Comparison of ENCODE assay signal across 23 mouse cellular contexts in the genomic region with DNA sequence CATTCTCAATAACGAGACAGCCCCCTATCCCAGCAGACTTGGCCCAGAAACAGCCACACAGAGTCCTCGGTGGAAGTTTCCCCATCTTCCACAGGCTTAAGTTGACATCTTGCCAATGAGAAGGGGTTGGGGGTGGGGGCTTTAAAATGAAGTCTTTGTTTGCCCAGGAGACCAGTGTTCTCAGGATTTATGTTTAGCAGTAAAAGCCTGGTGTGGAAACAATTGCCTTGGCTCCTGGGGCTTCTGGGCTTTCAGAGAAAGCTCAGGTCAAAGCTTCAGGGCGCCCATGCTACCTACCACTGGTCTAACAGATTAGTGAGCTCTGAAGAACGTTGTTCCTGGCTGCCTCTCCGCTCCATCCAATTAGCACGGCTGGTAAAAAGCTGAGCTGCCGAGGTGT. TPM values are rescaled to one million over a fixed set of nuclear protein-coding genes. Genes with fewer than 3 reads are reported as not detected.
DNase-seq lines count a peak whose midpoint lies in the region; ATAC-seq lines count a peak whose summit lies in the region.
"Had no signal": no experiment of that assay in that cellular context is flagged by ENCODE, and none has a peak within 500 bp of the region (broad histone marks: within the 10 kb centered on the region; RNA-seq: fewer than 3 reads in every experiment).

No protein-coding gene starts in this region.

- H3K27ac ChIP-seq in heart, embryonic 13.5 days (replicated peaks), result peak overlapping the region; percentile 67
- no peak overlapping the region for H3K27ac ChIP-seq in heart, embryonic 10.5 days
- H3K27ac ChIP-seq in midbrain, embryonic 14.5 days (replicated peaks; ENCODE audit: low read depth, low read length), result no peak overlapping the region
- H3K27ac ChIP-seq in midbrain, embryonic 16.5 days (ENCODE audit: low read length), result no peak overlapping the region
- peak overlapping the region; percentile 20 for H3K27ac ChIP-seq in neural tube, embryonic 13.5 days (replicated peaks)
- H3K27ac ChIP-seq: embryonic facial prominence, embryonic 10.5 days; layer of hippocampus, adult 2 months had no signal

- 0 out of 2 replicates have a peak overlapping the region, but pooled peaks have one; percentile 39 for H3K4me2 ChIP-seq in heart, embryonic 13.5 days
- no peak overlapping the region for H3K4me2 ChIP-seq in midbrain, embryonic 14.5 days (ENCODE audit: low read length)
- H3K4me2 ChIP-seq in midbrain, embryonic 16.5 days (ENCODE audit: low read length), result no peak overlapping the region
- H3K4me2 ChIP-seq in neural tube, embryonic 13.5 days, result no peak overlapping the region
- H3K4me2 ChIP-seq: liver, embryonic 11.5 days; lung, embryonic 14.5 days had no signal

- peaks cover 15% of the 10 kb centered on the region for H3K4me1 ChIP-seq in heart, embryonic 13.5 days
- H3K4me1 ChIP-seq in heart, embryonic 10.5 days, result no peaks in the 10 kb centered on the region
- H3K4me1 ChIP-seq in midbrain, embryonic 14.5 days (ENCODE audit: control insufficient read depth, insufficient read depth, low read length), result no peaks in the 10 kb centered on the region
- H3K4me1 ChIP-seq in midbrain, embryonic 16.5 days (ENCODE audit: control insufficient read depth, insufficient read depth, low read length), result no peaks in the 10 kb centered on the region
- peaks cover 26% of the 10 kb centered on the region for H3K4me1 ChIP-seq in neural tube, embryonic 13.5 days (replicated peaks)

- no peak for DNase-seq in heart, embryonic 10.5 days (ENCODE audit: low spot score)
- peak; percentile 49 for DNase-seq in midbrain, embryonic 14.5 days
- peak; percentile 14 for DNase-seq in hindlimb bud, embryonic 11.5 days (ENCODE audit: extremely low spot score, low read depth, low spot score)
- no peak for DNase-seq in right cerebral cortex, postnatal 36 days (ENCODE audit: low spot score in 2 of 2)

- 55% methylated on average over 7 of the region's 7 CpGs for WGBS in heart, embryonic 13.5 days
- 58% methylated on average over 7 of the region's 7 CpGs for WGBS in heart, embryonic 10.5 days
- WGBS in midbrain, embryonic 14.5 days, result 32% methylated on average over 7 of the region's 7 CpGs
- WGBS in midbrain, embryonic 16.5 days, result 22% methylated on average over 7 of the region's 7 CpGs
- 15% methylated on average over 7 of the region's 7 CpGs for WGBS in neural tube, embryonic 13.5 days

- no peak for ATAC-seq in heart, embryonic 13.5 days (ENCODE audit: extremely low read depth, insufficient number of reproducible peaks, low FRiP score, low TSS enrichment)
- no peak for ATAC-seq in midbrain, embryonic 14.5 days (ENCODE audit: low FRiP score, low TSS enrichment)
- no peak for ATAC-seq in midbrain, embryonic 16.5 days
- peak; percentile 70 for ATAC-seq in neural tube, embryonic 13.5 days (ENCODE audit: low read depth)
- no peak for ATAC-seq in erythroid progenitor cell, adult 5-6 weeks (replicated peaks; ENCODE audit: low FRiP score, poor library complexity, severe bottlenecking)

- H3K9me3 ChIP-seq in heart, embryonic 13.5 days, result no peaks in the 10 kb centered on the region
- no peaks in the 10 kb centered on the region for H3K9me3 ChIP-seq in heart, embryonic 10.5 days
- no peaks in the 10 kb centered on the region for H3K9me3 ChIP-seq in midbrain, embryonic 14.5 days (ENCODE audit: control insufficient read depth, low read length)
- no peaks in the 10 kb centered on the region for H3K9me3 ChIP-seq in midbrain, embryonic 16.5 days (replicated peaks; ENCODE audit: control insufficient read depth, low read length, poor library complexity, severe bottlenecking)
- no peaks in the 10 kb centered on the region for H3K9me3 ChIP-seq in neural tube, embryonic 13.5 days
- H3K9me3 ChIP-seq: embryonic facial prominence, embryonic 10.5 days; G1E had no signal

- H3K4me3 ChIP-seq in heart, embryonic 13.5 days, result no peak overlapping the region
- no peak overlapping the region for H3K4me3 ChIP-seq in heart, embryonic 10.5 days
- H3K4me3 ChIP-seq in midbrain, embryonic 14.5 days (replicated peaks; ENCODE audit: low read depth, low read length), result no peak overlapping the region
- H3K4me3 ChIP-seq in midbrain, embryonic 16.5 days (ENCODE audit: low read depth, low read length), result no peak overlapping the region
- no peak overlapping the region for H3K4me3 ChIP-seq in neural tube, embryonic 13.5 days
- H3K4me3 ChIP-seq: embryonic facial prominence, embryonic 10.5 days; layer of hippocampus, adult 2 months had no signal

- H3K36me3 ChIP-seq in heart, embryonic 13.5 days, result no peaks in the 10 kb centered on the region
- H3K36me3 ChIP-seq in heart, embryonic 10.5 days, result no peaks in the 10 kb centered on the region
- no peaks in the 10 kb centered on the region for H3K36me3 ChIP-seq in midbrain, embryonic 14.5 days (ENCODE audit: control insufficient read depth, insufficient read depth, low read length)
- H3K36me3 ChIP-seq in midbrain, embryonic 16.5 days (ENCODE audit: control insufficient read depth, insufficient read depth, low read length), result no peaks in the 10 kb centered on the region
- H3K36me3 ChIP-seq in neural tube, embryonic 13.5 days, result no peaks in the 10 kb centered on the region
- H3K36me3 ChIP-seq: embryonic facial prominence, embryonic 10.5 days; G1E had no signal

- no peak overlapping the region for H3K9ac ChIP-seq in heart, embryonic 13.5 days
- H3K9ac ChIP-seq in midbrain, embryonic 14.5 days (replicated peaks; ENCODE audit: low read length), result no peak overlapping the region
- H3K9ac ChIP-seq in midbrain, embryonic 16.5 days (ENCODE audit: low read depth, low read length), result no peak overlapping the region
- no peak overlapping the region for H3K9ac ChIP-seq in neural tube, embryonic 13.5 days
- H3K9ac ChIP-seq: lung, embryonic 14.5 days had no signal

- no peaks in the 10 kb centered on the region; the same call in 1 of the 2 replicates for H3K27me3 ChIP-seq in heart, embryonic 13.5 days (replicated peaks)
- no peaks in the 10 kb centered on the region for H3K27me3 ChIP-seq in heart, embryonic 10.5 days (ENCODE audit: insufficient read depth, poor library complexity, severe bottlenecking)
- no peaks in the 10 kb centered on the region for H3K27me3 ChIP-seq in midbrain, embryonic 14.5 days (ENCODE audit: control insufficient read depth, insufficient read depth, low read length)
- no peaks in the 10 kb centered on the region for H3K27me3 ChIP-seq in midbrain, embryonic 16.5 days (ENCODE audit: control insufficient read depth, insufficient read depth, low read depth, low read length)
- no peaks in the 10 kb centered on the region for H3K27me3 ChIP-seq in neural tube, embryonic 13.5 days

RNA-seq across cellular contexts. Expression of a gene that starts 6.0 kb away (rescaled TPM):
- polyA plus RNA-seq in heart, embryonic 13.5 days (2015; fragmentation: Nextera tagmentation; extraction: Ambion mirVana), result not detected in 2 replicates
- not detected in 2 replicates for polyA plus RNA-seq in heart, embryonic 10.5 days (2016; fragmentation: Nextera tagmentation; extraction: Ambion mirVana)
- not detected in 2 replicates for polyA plus RNA-seq in midbrain, embryonic 14.5 days (2014; fragmentation: Nextera tagmentation; extraction: Ambion mirVana)
- not detected in 2 replicates for polyA plus RNA-seq in midbrain, embryonic 16.5 days (2015; fragmentation: Nextera tagmentation; extraction: Ambion mirVana)
- not detected in 2 replicates for polyA plus RNA-seq in neural tube, embryonic 13.5 days (2015; fragmentation: Nextera tagmentation; extraction: Ambion mirVana)
- not detected in 2 replicates for total RNA-seq in erythroid progenitor cell, adult 5-6 weeks (2015; ENCODE audit: low replicate concordance)
- not detected in 2 replicates for total RNA-seq in erythroid progenitor cell, adult 5-6 weeks (2017; ENCODE audit: low replicate concordance)
- total RNA-seq: adrenal gland, adult 2 months; G1E; granulocyte monocyte progenitor cell, adult 5-6 weeks; layer of hippocampus, adult 2 months; left cerebral cortex, adult 8-10 months; megakaryocyte progenitor cell, adult 5-6 weeks had no signal
- polyA plus RNA-seq: adrenal gland, adult 2 months; cerebellum, adult 2 months; embryonic facial prominence, embryonic 10.5 days; G1E; heart, postnatal 0 days; kidney, embryonic 14.5 days; liver, embryonic 11.5 days; lung, embryonic 14.5 days; small intestine, adult 2 months; stomach, embryonic 14.5 days; thymus, postnatal 0 days had no signal

RNA-seq across cellular contexts. Expression of a gene that starts 43.2 kb away (rescaled TPM):
- not detected in 2 replicates for polyA plus RNA-seq in heart, embryonic 13.5 days (2015; fragmentation: Nextera tagmentation; extraction: Ambion mirVana)
- not detected in 2 replicates for polyA plus RNA-seq in heart, embryonic 10.5 days (2016; fragmentation: Nextera tagmentation; extraction: Ambion mirVana)
- not detected in 2 replicates for polyA plus RNA-seq in midbrain, embryonic 14.5 days (2014; fragmentation: Nextera tagmentation; extraction: Ambion mirVana)
- not detected in 2 replicates for polyA plus RNA-seq in midbrain, embryonic 16.5 days (2015; fragmentation: Nextera tagmentation; extraction: Ambion mirVana)
- polyA plus RNA-seq in neural tube, embryonic 13.5 days (2015; fragmentation: Nextera tagmentation; extraction: Ambion mirVana), result not detected in 2 replicates
- not detected in 2 replicates for total RNA-seq in erythroid progenitor cell, adult 5-6 weeks (2015; ENCODE audit: low replicate concordance)
- total RNA-seq in erythroid progenitor cell, adult 5-6 weeks (2017; ENCODE audit: low replicate concordance), result not detected in 2 replicates
- total RNA-seq: adrenal gland, adult 2 months; granulocyte monocyte progenitor cell, adult 5-6 weeks; layer of hippocampus, adult 2 months; left cerebral cortex, adult 8-10 months; megakaryocyte progenitor cell, adult 5-6 weeks had no signal
- polyA plus RNA-seq: adrenal gland, adult 2 months; cerebellum, adult 2 months; embryonic facial prominence, embryonic 10.5 days; G1E; heart, postnatal 0 days; kidney, embryonic 14.5 days; liver, embryonic 11.5 days; lung, embryonic 14.5 days; small intestine, adult 2 months; stomach, embryonic 14.5 days; thymus, postnatal 0 days had no signal

Comparison
In these comparisons a context has a peak if more than half of its experiments do, and no peak if none do; other contexts are left out.
1. H3K27ac ChIP-seq: peak in heart, embryonic 13.5 days (single experiment) and neural tube, embryonic 13.5 days (single experiment); none in heart, embryonic 10.5 days (single experiment), midbrain, embryonic 14.5 days (single experiment) and midbrain, embryonic 16.5 days (single experiment).
2. DNase-seq: peak in midbrain, embryonic 14.5 days (single experiment) and hindlimb bud, embryonic 11.5 days (single experiment); none in heart, embryonic 10.5 days (single experiment) and right cerebral cortex, postnatal 36 days (0 of 2).